Mouse (Mus musculus) hindbrain, embryonic 15.5 days (tissue): Measurements from ENCODE around the gene Flii. TPM values are rescaled to one million over a fixed set of nuclear protein-coding genes. Genes with fewer than 3 reads are reported as not detected.

Experiments used
- ATAC-seq: fragments of 200-750 bp; cut with Nextera tagmentation; 2 replicates; pipeline ENCODE4 v1.8.0; 2017; ENCODE audit warnings: low read depth, moderate number of reproducible peaks, moderate TSS enrichment; ENCODE audit not compliant: low FRiP score
- H3K27ac ChIP-seq: fragments of 300-500 bp; sonication (generic); replicated peaks from 2 replicates; pipeline ENCODE4 v1.5.1; 2015; ENCODE audit warnings: mild to moderate bottlenecking, inconsistent platforms
- H3K27me3 ChIP-seq: fragments of 300-500 bp; sonication (generic); 2 replicates; pipeline ENCODE4 v1.6.1; 2015; ENCODE audit warnings: control low read depth, inconsistent platforms
- H3K36me3 ChIP-seq: fragments of 300-500 bp; sonication (generic); 2 replicates; pipeline ENCODE4 v1.6.1; 2015; ENCODE audit warnings: control low read depth, inconsistent platforms
- H3K4me1 ChIP-seq: fragments of 300-500 bp; sonication (generic); replicated peaks from 2 replicates; pipeline ENCODE4 v1.6.1; 2015; ENCODE audit warnings: control low read depth, inconsistent platforms
- H3K4me2 ChIP-seq: fragments of 300-500 bp; sonication (generic); 2 replicates; pipeline ENCODE4 v1.6.1; 2015; ENCODE audit warnings: moderate library complexity, mild to moderate bottlenecking, inconsistent platforms
- H3K4me3 ChIP-seq: fragments of 300-500 bp; sonication (generic); 2 replicates; pipeline ENCODE4 v1.5.1; 2015; ENCODE audit warnings: mild to moderate bottlenecking, inconsistent platforms
- H3K9ac ChIP-seq: fragments of 300-500 bp; sonication (generic); 2 replicates; pipeline ENCODE4 v1.6.1; 2015; ENCODE audit warnings: inconsistent platforms
- H3K9me3 ChIP-seq: fragments of 300-500 bp; sonication (generic); 2 replicates; pipeline ENCODE4 v1.6.1; 2016; ENCODE audit warnings: control low read depth, inconsistent platforms
- WGBS: fragments of 180-500 bp; shearing (Covaris S2); methylation state at CpG from one replicate; pipeline ENCODE4 v1.1.7; 2015; 5-methylcytosine and 5-hydroxymethylcytosine counted together
- microRNA-seq: library from miRNA; unstranded; fragments of <30 nt; microRNA quantifications from one replicate; pipeline ENCODE4, GENCODE M21; 2016
- polyA plus RNA-seq: library from polyadenylated mRNA; unstranded; fragments of >200 nt; fragmentation: Nextera tagmentation; extraction: Ambion mirVana; gene quantifications from 2 replicates; pipeline ENCODE4 v1.2.1, GENCODE M21; 2015

Gene Flii
- polyA plus RNA-seq, 1 experiment from 2014 or later: 77.5 TPM

DNA sequence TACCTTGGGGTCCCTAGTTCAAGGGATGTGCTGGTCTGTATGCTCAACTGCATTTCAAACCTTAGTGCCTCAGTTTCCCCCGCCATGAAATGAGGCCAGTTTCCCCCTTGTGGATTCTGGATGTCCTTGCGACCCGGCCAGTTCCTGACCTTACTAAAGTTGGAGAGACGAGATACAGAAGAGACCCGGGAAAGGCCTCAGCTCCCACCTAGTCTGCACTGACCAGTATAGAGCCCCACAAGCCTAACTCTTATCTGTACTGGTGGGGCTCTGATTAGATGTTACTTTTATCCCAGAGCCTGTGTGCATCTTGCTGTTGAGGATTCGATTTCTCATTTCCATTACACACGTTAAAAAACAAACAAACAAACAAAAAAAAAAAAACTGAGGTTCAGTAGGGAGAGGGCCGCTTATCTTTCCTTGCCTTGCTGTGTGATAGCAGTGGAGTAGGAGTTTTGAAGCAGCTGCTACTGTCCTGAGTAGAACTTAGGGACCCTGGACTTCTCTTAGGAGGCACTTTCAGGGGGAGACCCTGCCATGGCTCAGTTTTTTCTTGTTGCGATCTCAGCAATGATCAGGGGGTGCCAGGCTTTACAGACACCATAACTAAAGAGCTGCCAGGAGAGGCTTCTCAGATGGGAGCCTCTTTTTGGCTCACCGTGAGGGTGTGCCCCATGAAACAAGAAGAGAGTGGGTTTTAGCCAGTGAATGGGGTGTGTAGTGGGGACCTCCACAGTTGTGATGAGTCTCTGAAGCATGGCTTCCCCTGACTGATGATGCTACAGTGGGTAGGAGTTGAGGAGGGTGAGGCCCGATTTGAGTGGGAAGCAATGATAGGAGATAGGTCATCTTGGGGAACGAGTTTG is 26.5 kb downstream of the Flii start:
- peak overlapping the region; percentile 96 for H3K4me3 ChIP-seq
- H3K27me3 ChIP-seq: no peaks in the 10 kb centered on the region
- WGBS: 19% methylated on average over 12 of the region's 12 CpGs
- peaks cover 57% of the 10 kb centered on the region for H3K4me1 ChIP-seq
- 0 out of 2 replicates have a peak, but pooled peaks cover 2% of the 10 kb centered on the region for H3K36me3 ChIP-seq
- H3K27ac ChIP-seq: peak overlapping the region; percentile 91
- H3K9me3 ChIP-seq: no peaks in the 10 kb centered on the region
- no peak for ATAC-seq
- H3K4me2 ChIP-seq: peak overlapping the region; percentile 93
- H3K9ac ChIP-seq: peak overlapping the region; percentile 94

DNA sequence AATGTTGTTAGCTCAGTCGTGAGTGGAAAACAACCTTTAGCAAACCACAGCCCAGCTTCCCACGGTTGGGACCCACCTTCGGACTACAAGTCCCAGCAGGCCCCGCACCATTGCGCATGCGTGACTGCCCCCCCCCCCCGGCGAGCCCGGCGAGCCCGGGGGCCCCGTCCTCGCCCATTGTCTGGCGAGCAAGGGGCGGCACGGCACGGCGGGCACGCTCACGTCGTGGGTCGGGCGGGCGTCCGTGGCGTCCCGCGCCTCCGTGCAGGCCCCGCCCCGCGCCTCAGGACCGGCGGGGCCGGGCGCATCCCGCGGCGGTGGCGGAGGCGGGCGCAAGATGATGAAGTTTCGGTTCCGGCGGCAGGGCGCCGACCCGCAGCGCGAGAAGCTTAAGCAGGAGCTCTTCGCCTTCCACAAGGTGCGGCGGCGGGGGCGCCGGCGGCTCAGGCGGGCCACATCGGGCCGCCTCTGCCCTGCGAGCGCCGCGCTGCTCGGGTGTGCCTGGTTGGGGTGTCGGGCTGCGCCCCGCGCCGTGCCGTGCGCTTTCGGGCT is 27.5 kb downstream of the Flii start, which contains the start of gene Llgl1:
Llgl1 (plus strand) TSS at position 200 of the 552 bp plus-strand sequence.
- no peaks in the 10 kb centered on the region for H3K27me3 ChIP-seq
- peak; percentile 90 for ATAC-seq
- peaks cover 50% of the 10 kb centered on the region for H3K4me1 ChIP-seq
- H3K4me3 ChIP-seq: peak within 1 kb of the TSS; percentile 96
- peak within 1 kb of the TSS; percentile 91 for H3K27ac ChIP-seq
- WGBS: under 1% methylated on average over 57 of the region's 73 CpGs
- H3K9me3 ChIP-seq: no peaks in the 10 kb centered on the region
- H3K4me2 ChIP-seq: peak within 1 kb of the TSS; percentile 93
- no peaks in the 10 kb centered on the region for H3K36me3 ChIP-seq
- peak within 1 kb of the TSS; percentile 94 for H3K9ac ChIP-seq

DNA sequence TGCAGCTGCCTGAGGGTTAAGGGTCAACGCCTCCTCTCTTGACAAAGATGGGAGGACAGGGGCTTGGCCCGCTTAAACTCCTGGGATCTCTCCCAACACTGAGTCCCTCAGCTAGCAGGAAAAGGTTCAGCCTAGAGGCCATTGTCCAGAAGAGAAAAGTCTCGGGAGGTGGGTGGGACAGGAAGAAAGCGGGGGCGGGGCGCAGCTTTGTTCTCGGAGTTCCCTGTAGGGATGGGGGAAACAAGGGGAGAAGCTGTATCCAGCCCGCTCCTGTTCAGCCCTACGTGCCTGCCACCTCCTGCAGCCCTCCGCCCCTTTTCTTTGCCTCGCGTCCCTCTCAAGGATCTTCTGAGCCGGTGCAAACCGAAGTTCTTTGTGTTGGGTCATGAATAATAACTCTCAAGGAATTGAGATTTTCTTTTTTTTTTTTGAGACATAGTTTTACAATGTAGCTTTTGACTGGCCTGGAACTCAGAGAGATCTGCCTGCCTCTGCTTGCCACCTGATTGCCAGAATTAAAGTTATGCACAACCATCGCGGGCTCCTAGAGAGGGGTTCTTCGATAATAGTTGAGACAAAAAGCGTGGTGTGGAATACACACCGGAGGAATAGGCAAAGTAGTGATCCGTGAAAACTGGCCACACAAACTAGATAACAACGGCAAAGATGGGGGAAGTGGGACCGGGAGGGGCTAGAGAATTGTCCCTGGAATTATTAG is 28.1 kb downstream of the Flii start:
- H3K4me1 ChIP-seq: peaks cover 49% of the 10 kb centered on the region
- WGBS: under 1% methylated on average over 20 of the region's 22 CpGs
- H3K9me3 ChIP-seq: no peaks in the 10 kb centered on the region
- H3K9ac ChIP-seq: peak overlapping the region; percentile 38
- H3K4me3 ChIP-seq: peak overlapping the region; percentile 96
- H3K27me3 ChIP-seq: no peaks in the 10 kb centered on the region
- peak; percentile 48 for ATAC-seq
- H3K36me3 ChIP-seq: no peaks in the 10 kb centered on the region
- H3K4me2 ChIP-seq: peak overlapping the region; percentile 93
- H3K27ac ChIP-seq: peak overlapping the region; percentile 91

DNA sequence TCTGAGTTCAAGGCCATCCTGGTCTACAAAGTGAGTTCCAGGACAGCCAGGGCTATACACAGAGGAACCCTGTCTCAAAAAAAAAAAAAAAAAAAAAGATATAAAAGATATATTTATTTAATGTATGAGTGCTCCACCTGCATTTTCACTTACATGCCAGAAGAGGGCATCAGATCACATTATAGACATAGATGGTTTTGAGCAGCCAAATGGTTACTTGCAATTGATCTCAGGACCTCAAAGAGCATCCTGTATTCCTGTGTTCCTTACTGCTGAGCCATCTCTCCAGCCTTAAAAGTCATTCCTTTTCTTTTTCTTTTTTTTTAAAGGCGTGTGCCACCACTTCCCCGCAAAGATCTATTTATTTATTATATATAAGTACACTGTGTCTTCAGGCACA is 29.5 kb downstream of the Flii start:
- H3K4me3 ChIP-seq: no peak overlapping the region
- H3K27me3 ChIP-seq: no peaks in the 10 kb centered on the region
- H3K9ac ChIP-seq: no peak overlapping the region
- H3K4me2 ChIP-seq: no peak overlapping the region
- ATAC-seq: no peak
- H3K4me1 ChIP-seq: peaks cover 35% of the 10 kb centered on the region
- H3K9me3 ChIP-seq: no peaks in the 10 kb centered on the region
- WGBS: 71% methylated on average over 2 of the region's 2 CpGs
- no peaks in the 10 kb centered on the region for H3K36me3 ChIP-seq
- H3K27ac ChIP-seq: no peak overlapping the region

DNA sequence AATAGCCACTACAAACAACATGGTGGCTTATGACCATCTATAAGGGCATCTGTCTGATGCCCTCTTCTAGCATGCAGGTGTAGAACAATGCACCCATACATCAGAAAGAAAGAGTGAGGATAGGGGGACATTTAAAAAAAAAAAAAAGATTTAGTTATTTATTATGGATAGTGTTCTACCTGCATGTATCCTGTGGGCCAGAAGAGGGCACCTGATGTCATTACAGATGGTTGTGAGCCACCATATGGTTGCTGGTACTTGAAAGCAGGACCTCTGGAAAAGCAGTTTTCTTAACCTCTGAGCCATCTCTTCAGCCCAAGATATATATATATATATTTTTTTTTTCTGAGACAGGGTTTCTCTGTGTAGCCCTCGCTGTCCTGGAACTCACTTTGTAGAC is 30.9 kb downstream of the Flii start:
- H3K9me3 ChIP-seq: no peaks in the 10 kb centered on the region
- H3K4me2 ChIP-seq: no peak overlapping the region
- H3K4me1 ChIP-seq: peaks cover 21% of the 10 kb centered on the region
- H3K27me3 ChIP-seq: no peaks in the 10 kb centered on the region
- ATAC-seq: no peak
- H3K36me3 ChIP-seq: no peaks in the 10 kb centered on the region
- WGBS: 76% methylated on average over 1 of the region's 1 CpGs
- no peak overlapping the region for H3K9ac ChIP-seq
- no peak overlapping the region for H3K4me3 ChIP-seq
- no peak overlapping the region for H3K27ac ChIP-seq

Small RNAs within 50 kb of the gene (microRNA-seq; reads per million reads assigned to microRNA genes)
- 0.65 reads per million for gene Mir5100

Other genes with a start within 250 kb of the Flii start
- 22.1 and 23.4 TPM in 2 replicates for gene Alkbh5, start 190.9 kb downstream of the Flii start, polyA plus RNA-seq
- 51.7 and 53.2 TPM in 2 replicates for gene Llgl1, start 27.5 kb downstream of the Flii start, polyA plus RNA-seq
- 24.7 and 27.0 TPM in 2 replicates for gene Mief2, start 1.1 kb upstream of the Flii start, polyA plus RNA-seq
- gene Top3a, start 50.1 kb upstream of the Flii start, polyA plus RNA-seq: 7.9 and 8.9 TPM in 2 replicates
- 5.7 and 6.7 TPM in 2 replicates for gene Smcr8, start 50.3 kb upstream of the Flii start, polyA plus RNA-seq
- gene Shmt1, start 84.5 kb upstream of the Flii start, polyA plus RNA-seq: 10.0 TPM in 2 replicates
- gene Dhrs7b, start 103.4 kb upstream of the Flii start, polyA plus RNA-seq: 35.0 and 36.5 TPM in 2 replicates
- gene Tmem11, start 152.0 kb upstream of the Flii start, polyA plus RNA-seq: 58.6 and 58.8 TPM in 2 replicates
- 30.8 and 32.9 TPM in 2 replicates for gene Natd1, start 187.5 kb upstream of the Flii start, polyA plus RNA-seq
- 31.5 and 31.8 TPM in 2 replicates for gene Map2k3, start 204.8 kb upstream of the Flii start, polyA plus RNA-seq